Mouse (Mus musculus) testis, adult 2 months (tissue): Measurements from ENCODE around the gene Dpp7. TPM values are rescaled to one million over a fixed set of nuclear protein-coding genes. Genes with fewer than 3 reads are reported as not detected.
A peak's percentile ranks its signal among the peaks of the same experiment; 100 is the strongest.

Experiments used
- H3K27ac ChIP-seq: fragments of 200-500 bp; 2 replicates; pipeline ENCODE4 v1.5.1; 2012; ENCODE audit warnings: low read depth, low read length; ENCODE audit not compliant: control insufficient read depth, insufficient read depth
- H3K27me3 ChIP-seq: fragments of 200-500 bp; 2 replicates; pipeline ENCODE4 v1.6.1; 2012; ENCODE audit warnings: mild to moderate bottlenecking, low read length, moderate library complexity; ENCODE audit not compliant: control insufficient read depth, insufficient read depth
- H3K36me3 ChIP-seq: fragments of 200-500 bp; 2 replicates; pipeline ENCODE4 v1.6.1; 2012; ENCODE audit warnings: mild to moderate bottlenecking, low read length; ENCODE audit not compliant: control insufficient read depth, insufficient read depth
- H3K4me1 ChIP-seq: fragments of 200-500 bp; 2 replicates; pipeline ENCODE4 v1.6.1; 2012; ENCODE audit warnings: low read length; ENCODE audit not compliant: control insufficient read depth, insufficient read depth
- H3K4me3 ChIP-seq: fragments of 200-500 bp; 2 replicates; pipeline ENCODE4 v1.5.1; 2012; ENCODE audit warnings: low read depth, mild to moderate bottlenecking, low read length, moderate library complexity, mixed read lengths; ENCODE audit not compliant: control insufficient read depth
- CTCF ChIP-seq: fragments of 200-500 bp; IDR thresholded peaks from 2 replicates; pipeline ENCODE4 v1.5.1; 2012; ENCODE audit warnings: low read depth, mild to moderate bottlenecking, inconsistent platforms, low read length, moderate library complexity; ENCODE audit not compliant: control insufficient read depth, insufficient read depth, insufficient replicate concordance
- POLR2A ChIP-seq: fragments of 200-500 bp; IDR thresholded peaks from 2 replicates; pipeline ENCODE4 v1.6.1; 2012; ENCODE audit warnings: low read depth, mild to moderate bottlenecking, inconsistent platforms, low read length, moderate library complexity; ENCODE audit not compliant: control insufficient read depth
- polyA plus RNA-seq: library from polyadenylated mRNA; depleted of rRNA; stranded (reverse); fragments of >200 nt; gene quantifications from 2 replicates; pipeline ENCODE4 v1.2.3, GENCODE M21; 2012

Dpp7 gene
- polyA plus RNA-seq, 1 experiment, result 5.0 TPM

GRCm38 (mm10) chr2:25318971-25319773 is 37.0 kb downstream of the Dpp7 start, which contains the start of gene Grin1:
TSS of gene Grin1 (minus strand) at chr2:25319187.
- H3K27ac ChIP-seq, result no peak within 1 kb of the TSS
- no peaks in the 10 kb centered on the region for H3K27me3 ChIP-seq
- TF ChIP-seq POLR2A (no peak), CTCF (no peak)
- peaks cover 8% of the 10 kb centered on the region for H3K4me1 ChIP-seq
- no peaks in the 10 kb centered on the region for H3K36me3 ChIP-seq
- H3K4me3 ChIP-seq, result peak within 1 kb of the TSS; percentile 74

GRCm38 (mm10) chr2:25318119-25318966 is 37.8 kb downstream of the Dpp7 start:
- H3K27me3 ChIP-seq, result no peaks in the 10 kb centered on the region
- H3K27ac ChIP-seq, result no peak overlapping the region
- TF ChIP-seq CTCF (no peak), POLR2A (no peak)

GRCm38 (mm10) chr2:25311491-25311891 is 44.7 kb downstream of the Dpp7 start:
- no peaks in the 10 kb centered on the region for H3K36me3 ChIP-seq
- peaks cover 3% of the 10 kb centered on the region for H3K4me1 ChIP-seq
- no peak overlapping the region for H3K4me3 ChIP-seq
- H3K27ac ChIP-seq, result no peak overlapping the region
- no peak for TF ChIP-seq CTCF
- no peak for TF ChIP-seq POLR2A
- no peaks in the 10 kb centered on the region; the same call in 1 of the 2 replicates for H3K27me3 ChIP-seq

More at GRCm38 (mm10) chr2:25318119-25318966, 37.8 kb downstream of the Dpp7 start:
- peak overlapping the region; percentile 74 for H3K4me3 ChIP-seq
- no peaks in the 10 kb centered on the region for H3K36me3 ChIP-seq
- peaks cover 8% of the 10 kb centered on the region for H3K4me1 ChIP-seq

- Histone ChIP-seq H3K36me3 (no peaks in the 10 kb centered on the region), H3K4me3 (peak overlapping the region; percentile 19), H3K27me3 (no peaks in the 10 kb centered on the region; the same call in 1 of the 2 replicates), H3K27ac (no peak overlapping the region), H3K4me1 (peaks cover 3% of the 10 kb centered on the region)
- TF ChIP-seq POLR2A (no peak), CTCF (no peak)
Measured at GRCm38 (mm10) chr2:25310969-25311368, 45.2 kb downstream of the Dpp7 start.

GRCm38 (mm10) chr2:25310180-25310579 is 46.0 kb downstream of the Dpp7 start:
- no peaks in the 10 kb centered on the region; the same call in 1 of the 2 replicates for H3K27me3 ChIP-seq
- TF ChIP-seq POLR2A (no peak), CTCF (no peak)
- no peak overlapping the region for H3K27ac ChIP-seq
- no peak overlapping the region for H3K4me3 ChIP-seq
- peaks cover 6% of the 10 kb centered on the region for H3K4me1 ChIP-seq
- no peaks in the 10 kb centered on the region for H3K36me3 ChIP-seq

- Histone ChIP-seq H3K4me3 (no peak overlapping the region; the same call in 1 of the 2 replicates), H3K36me3 (no peaks in the 10 kb centered on the region), H3K4me1 (peaks cover 6% of the 10 kb centered on the region), H3K27me3 (no peaks in the 10 kb centered on the region; the same call in 1 of the 2 replicates), H3K27ac (no peak overlapping the region)
- TF ChIP-seq POLR2A, result no peak
Measured at GRCm38 (mm10) chr2:25305587-25306359, 50.4 kb downstream of the Dpp7 start.
